Mouse (Mus musculus) ES-E14 (cell line): Measurements from ENCODE around the gene Itfg2. TPM values are rescaled to one million over a fixed set of nuclear protein-coding genes. Genes with fewer than 3 reads are reported as not detected.

ENCODE experiments used
- DNase-seq: peaks from one replicate; pipeline ENCODE4 v3.0.0-alpha.2; 2013; ENCODE audit warnings: low read depth, low spot score
- H3K27ac ChIP-seq: 2 replicates; pipeline ENCODE4 v1.5.1; 2012; ENCODE audit warnings: low read depth, mild to moderate bottlenecking, low read length, moderate library complexity, mixed read lengths; ENCODE audit not compliant: poor library complexity, insufficient read depth, severe bottlenecking
- H3K36me3 ChIP-seq: 2 replicates; pipeline ENCODE4 v1.6.1; 2012; ENCODE audit warnings: mild to moderate bottlenecking, low read length, moderate library complexity, mixed read lengths; ENCODE audit not compliant: control insufficient read depth, poor library complexity, insufficient read depth, severe bottlenecking
- H3K4me1 ChIP-seq, 2 experiments: fragments of 150-350 bp in 1 of 2; sonication (generic) in 1 of 2; 2 replicates each; pipeline ENCODE4 v1.6.1; 2012; ENCODE audit warnings: low read length in 2 of 2, mild to moderate bottlenecking in 1 of 2, mixed read lengths in 1 of 2; ENCODE audit not compliant: control insufficient read depth in 2 of 2, insufficient read depth in 2 of 2, poor library complexity in 1 of 2
- H3K4me3 ChIP-seq, 2 experiments: fragments of 150-350 bp in 1 of 2; sonication (generic) in 1 of 2; 2 replicates each; pipeline ENCODE4 v1.5.1; 2012; ENCODE audit warnings: low read length in 2 of 2, low read depth in 1 of 2, mild to moderate bottlenecking in 1 of 2, mixed read lengths in 1 of 2; ENCODE audit not compliant: insufficient read depth in 1 of 2, poor library complexity in 1 of 2, severe bottlenecking in 1 of 2
- H3K9ac ChIP-seq: 2 replicates; pipeline ENCODE4 v1.6.1; 2012; ENCODE audit warnings: low read depth, mild to moderate bottlenecking, low read length, mixed read lengths; ENCODE audit not compliant: poor library complexity, insufficient read depth, severe bottlenecking
- H3K9me3 ChIP-seq: fragments of 150-350 bp; sonication (generic); 2 replicates; pipeline ENCODE4 v1.6.1; 2012; ENCODE audit warnings: low read depth, mild to moderate bottlenecking, low read length; ENCODE audit not compliant: control insufficient read depth, insufficient read depth
- CHD2 ChIP-seq: IDR thresholded peaks from 2 replicates; pipeline ENCODE4 v1.6.1; 2014; ENCODE audit warnings: mild to moderate bottlenecking, low read depth, low read length, inconsistent platforms
- HCFC1 ChIP-seq: IDR thresholded peaks from 2 replicates; pipeline ENCODE4 v1.6.1; 2012; ENCODE audit warnings: low read length, inconsistent platforms, borderline replicate concordance; ENCODE audit not compliant: insufficient read depth
- MAFK ChIP-seq: IDR thresholded peaks from 2 replicates; pipeline ENCODE4 v1.6.1; 2014; ENCODE audit warnings: mild to moderate bottlenecking, low read depth, low read length, inconsistent platforms; ENCODE audit not compliant: insufficient read depth
- ZC3H11A ChIP-seq: IDR thresholded peaks from 2 replicates; pipeline ENCODE4 v1.6.1; 2012; ENCODE audit warnings: low read depth, mild to moderate bottlenecking, inconsistent platforms, low read length, borderline replicate concordance
- ZNF384 ChIP-seq: IDR thresholded peaks from 2 replicates; pipeline ENCODE4 v1.6.1; 2012; ENCODE audit warnings: low read depth, low read length, inconsistent platforms
- in situ Hi-C, 2 experiments: fragments of 600-800 bp; cut with MboI; formaldehyde crosslinking; loops; one replicate each; pipeline ENCODE4 v1.15.1; 2025; ENCODE audit warnings: low sequenced_read_pairs in 2 of 2, inconsistent platforms in 1 of 2; ENCODE audit not compliant: unreplicated experiment in 2 of 2
- total RNA-seq: library from RNA; depleted of rRNA; stranded (reverse); fragments of 300-350 nt; gene quantifications from 2 replicates; pipeline ENCODE4 v1.2.3, GENCODE M21; 2012

Gene Itfg2
- total RNA-seq, 1 experiment = 33.4 TPM

DNA sequence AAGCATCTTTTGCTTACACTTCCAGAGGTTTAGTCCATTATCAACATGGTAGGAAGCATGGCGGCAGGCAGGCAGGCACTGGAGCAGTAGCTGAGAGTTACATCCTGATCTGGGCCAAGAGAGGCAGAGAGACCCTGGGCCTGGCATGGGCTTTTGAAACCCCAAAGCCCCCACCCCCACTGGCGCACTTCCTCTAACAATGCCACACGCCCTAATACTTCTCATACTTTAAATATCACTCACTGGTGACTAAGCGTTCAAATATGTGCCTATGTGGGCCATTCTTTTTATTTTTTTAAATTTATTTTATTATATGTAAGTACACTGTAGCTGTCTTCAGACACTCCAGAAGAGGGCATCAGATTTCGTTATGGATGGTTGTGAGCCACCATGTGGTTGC, 58.3 kb downstream of the Itfg2 start:
- Histone ChIP-seq H3K36me3 (peaks cover 45% of the 10 kb centered on the region), H3K27ac (no peak overlapping the region), H3K9me3 (no peaks in the 10 kb centered on the region), H3K4me3 (no peak overlapping the region), H3K9ac (no peak overlapping the region), H3K4me1 (peaks cover under 1 to 10% of the 10 kb centered on the region in 2 experiments; a peak in 1 of 4 replicates)
- in situ Hi-C loops = no loop called here
- DNase-seq = no peak
- no peak for TF ChIP-seq ZNF384
- no peak for TF ChIP-seq CHD2
- no peak for TF ChIP-seq HCFC1
- TF ChIP-seq ZC3H11A = no peak
- no peak for TF ChIP-seq MAFK

DNA sequence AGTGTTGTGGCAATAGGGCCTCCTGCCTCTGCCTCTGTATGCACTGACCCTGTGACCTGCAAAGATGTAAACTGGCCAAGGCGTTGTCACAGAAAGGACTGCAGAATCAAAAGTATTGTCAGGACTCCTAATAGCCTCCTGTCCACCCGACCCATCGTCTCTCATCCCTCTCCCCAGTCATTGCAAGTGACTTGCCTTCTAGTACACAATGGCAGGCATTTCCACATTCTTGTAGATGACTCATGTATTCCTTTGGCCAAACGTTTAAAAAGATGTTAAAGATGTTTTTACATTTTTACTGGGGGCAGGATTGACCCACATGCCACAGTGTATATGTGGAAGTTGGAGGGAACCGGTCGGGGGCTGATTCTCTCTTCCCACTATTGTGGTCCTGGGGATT, 60.0 kb downstream of the Itfg2 start:
- TF ChIP-seq ZNF384 = no peak
- TF ChIP-seq MAFK = no peak
- TF ChIP-seq CHD2 = no peak
- no peak for TF ChIP-seq ZC3H11A
- no peak for TF ChIP-seq HCFC1
- no peak overlapping the region for H3K4me3 ChIP-seq
- H3K27ac ChIP-seq = no peak overlapping the region
- no peaks in the 10 kb centered on the region for H3K9me3 ChIP-seq
- H3K4me1 ChIP-seq = peaks cover 1 to 18% of the 10 kb centered on the region in 2 experiments; a peak in 2 of 4 replicates
- peaks cover 27% of the 10 kb centered on the region for H3K36me3 ChIP-seq
- in situ Hi-C loops = no loop called here
- DNase-seq = no peak
- H3K9ac ChIP-seq = 0 out of 2 replicates have a peak overlapping the region, but pooled peaks have one; percentile 7

DNA sequence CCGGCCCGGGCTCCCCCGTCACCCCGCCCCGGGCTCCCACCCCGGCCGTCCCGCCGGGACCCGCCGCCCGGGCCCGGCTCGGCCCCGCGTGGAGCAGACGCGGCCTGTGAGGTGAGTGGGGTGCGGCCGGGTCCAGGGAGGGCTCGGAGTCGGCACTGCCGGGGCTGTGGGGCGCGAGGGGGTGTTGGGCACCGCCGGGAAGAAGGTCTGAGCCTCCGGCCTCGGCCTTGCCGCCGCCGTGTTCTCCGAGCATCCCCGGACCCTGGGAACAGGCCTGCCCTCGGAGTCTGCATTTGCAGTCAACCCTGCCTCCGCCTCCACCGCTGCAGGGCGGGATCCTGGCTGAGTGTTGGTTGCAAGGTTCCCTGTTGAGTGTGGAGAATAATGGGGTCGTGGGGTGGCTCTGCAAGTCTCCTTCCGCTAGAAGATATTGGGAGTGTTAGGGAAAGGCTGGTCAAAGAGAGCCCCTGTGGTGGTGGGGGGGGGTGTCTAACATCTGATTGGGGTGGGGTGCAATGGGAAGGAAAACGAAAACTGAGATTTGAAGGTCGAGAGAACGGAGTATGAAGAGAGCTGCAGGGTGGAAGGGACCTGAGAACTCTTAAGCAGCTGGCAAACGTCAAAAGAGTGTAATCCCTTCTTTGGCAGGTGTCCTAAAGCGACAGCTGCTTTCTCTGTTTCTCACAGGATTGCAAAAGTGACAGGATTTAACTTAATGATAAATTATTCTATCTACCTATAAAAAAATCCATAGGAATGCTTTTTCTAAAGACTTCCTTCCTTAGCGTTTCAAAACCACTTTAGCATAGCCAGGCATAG, 61.5 kb downstream of the Itfg2 start:
- peak; percentile 31 for DNase-seq
- TF ChIP-seq ZNF384 (no peak), CHD2 (no peak), MAFK (no peak), HCFC1 (no peak), ZC3H11A (no peak)
- peak overlapping the region; percentile 69 for H3K27ac ChIP-seq
- peak overlapping the region; percentile 93 for H3K9ac ChIP-seq
- in situ Hi-C loops = no loop called here
- peak overlapping the region; percentile 94 to 95 for H3K4me3 ChIP-seq
- H3K9me3 ChIP-seq = no peaks in the 10 kb centered on the region
- H3K36me3 ChIP-seq = peaks cover 21% of the 10 kb centered on the region
- peaks cover 1 to 18% of the 10 kb centered on the region in 2 experiments; a peak in 2 of 4 replicates for H3K4me1 ChIP-seq

DNA sequence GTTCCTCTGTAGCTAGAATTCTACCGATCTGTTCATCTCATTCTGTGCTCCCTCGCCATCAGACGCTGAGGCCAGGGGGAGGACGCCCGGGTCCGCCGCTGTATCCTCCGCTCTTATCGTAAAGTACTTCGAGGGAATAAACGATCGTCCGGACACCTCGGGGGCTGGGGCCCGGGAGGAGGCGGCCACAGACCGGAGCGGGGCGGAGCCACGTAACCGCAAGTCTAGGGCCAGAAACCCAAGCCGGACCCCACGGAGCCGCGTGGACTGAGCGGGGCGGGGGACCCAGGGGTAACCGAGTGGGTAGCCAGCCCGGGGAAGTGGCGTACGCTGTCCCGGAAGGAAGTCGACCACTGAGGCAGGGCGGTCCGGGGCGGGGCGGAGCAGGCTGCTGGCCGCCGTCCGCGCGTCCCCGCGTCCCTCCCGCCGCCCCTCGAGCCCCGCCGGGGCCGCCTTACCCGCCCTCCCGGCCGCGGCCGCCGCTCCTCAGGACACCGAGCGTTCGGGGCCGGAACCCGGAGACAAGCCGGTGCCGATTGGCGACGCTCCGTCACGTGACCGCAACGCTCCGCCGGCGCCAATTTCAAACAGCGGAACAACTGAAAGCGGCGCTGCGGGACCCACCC, 62.2 kb downstream of the Itfg2 start, which contains the start of the genes Rhno1 and Foxm1:
Rhno1 (minus strand) TSS at position 531 of the 626 bp plus-strand sequence.
Foxm1 (plus strand) TSS at position 587 of the 626 bp plus-strand sequence.
- peak within 1 kb of the TSS; percentile 69 for H3K27ac ChIP-seq
- H3K4me3 ChIP-seq = peak within 1 kb of the TSS; percentile 94 to 95
- DNase-seq = peak; percentile 47
- in situ Hi-C loops = no loop called here
- H3K9ac ChIP-seq = peak within 1 kb of the TSS; percentile 93
- peaks cover 22% of the 10 kb centered on the region for H3K36me3 ChIP-seq
- H3K9me3 ChIP-seq = no peaks in the 10 kb centered on the region
- H3K4me1 ChIP-seq = peaks cover 1 to 21% of the 10 kb centered on the region in 2 experiments; a peak in 2 of 4 replicates
- no peak for TF ChIP-seq ZNF384
- TF ChIP-seq CHD2 = no peak
- no peak for TF ChIP-seq ZC3H11A
- no peak for TF ChIP-seq HCFC1
- no peak for TF ChIP-seq MAFK
